Mouse (Mus musculus) small intestine, adult 2 months (tissue): ENCODE measurements around the gene Mex3a. TPM values are rescaled to one million over a fixed set of nuclear protein-coding genes. Genes with fewer than 3 reads are reported as not detected.

ENCODE experiments used
- H3K27ac ChIP-seq: fragments of 200-500 bp; 2 replicates; pipeline ENCODE4 v1.5.1; 2012; ENCODE audit warnings: low read depth, low read length, control low read depth, inconsistent platforms; ENCODE audit not compliant: insufficient read depth
- H3K27me3 ChIP-seq: fragments of 200-500 bp; 2 replicates; pipeline ENCODE4 v1.6.1; 2012; ENCODE audit warnings: mild to moderate bottlenecking, moderate library complexity, low read length, inconsistent platforms; ENCODE audit not compliant: control insufficient read depth, insufficient read depth
- H3K36me3 ChIP-seq: fragments of 200-500 bp; 2 replicates; pipeline ENCODE4 v1.6.1; 2012; ENCODE audit warnings: mild to moderate bottlenecking, low read length, control low read depth, inconsistent platforms; ENCODE audit not compliant: control insufficient read depth, insufficient read depth
- H3K4me1 ChIP-seq: fragments of 200-500 bp; 2 replicates; pipeline ENCODE4 v1.6.1; 2012; ENCODE audit warnings: low read length, inconsistent platforms, mixed read lengths; ENCODE audit not compliant: control insufficient read depth, insufficient read depth, insufficient read length
- H3K4me3 ChIP-seq: fragments of 200-500 bp; 2 replicates; pipeline ENCODE4 v1.5.1; 2012; ENCODE audit warnings: low read depth, mild to moderate bottlenecking, control low read depth, inconsistent platforms, low read length, moderate library complexity
- CTCF ChIP-seq: fragments of 200-500 bp; IDR thresholded peaks from 2 replicates; pipeline ENCODE4 v1.5.1; 2012; ENCODE audit warnings: low read depth, mild to moderate bottlenecking, control low read depth, inconsistent platforms, low read length, moderate library complexity, mixed read lengths; ENCODE audit not compliant: insufficient replicate concordance, insufficient read length; ENCODE audit errors: extremely low read depth
- POLR2A ChIP-seq: fragments of 200-500 bp; IDR thresholded peaks from 2 replicates; pipeline ENCODE4 v1.6.1; 2012; ENCODE audit warnings: low read depth, mild to moderate bottlenecking, control low read depth, inconsistent platforms, low read length, moderate library complexity
- WGBS: fragments of 180-500 bp; shearing (Covaris S2); methylation state at CpG from one replicate; pipeline ENCODE4 v1.1.7; 2018; 5-methylcytosine and 5-hydroxymethylcytosine counted together
- polyA plus RNA-seq: library from polyadenylated mRNA; depleted of rRNA; stranded (reverse); fragments of >200 nt; gene quantifications from 2 replicates; pipeline ENCODE4 v1.2.3, GENCODE M21; 2012

The Mex3a gene
- polyA plus RNA-seq, 1 experiment: 0.60 TPM

DNA sequence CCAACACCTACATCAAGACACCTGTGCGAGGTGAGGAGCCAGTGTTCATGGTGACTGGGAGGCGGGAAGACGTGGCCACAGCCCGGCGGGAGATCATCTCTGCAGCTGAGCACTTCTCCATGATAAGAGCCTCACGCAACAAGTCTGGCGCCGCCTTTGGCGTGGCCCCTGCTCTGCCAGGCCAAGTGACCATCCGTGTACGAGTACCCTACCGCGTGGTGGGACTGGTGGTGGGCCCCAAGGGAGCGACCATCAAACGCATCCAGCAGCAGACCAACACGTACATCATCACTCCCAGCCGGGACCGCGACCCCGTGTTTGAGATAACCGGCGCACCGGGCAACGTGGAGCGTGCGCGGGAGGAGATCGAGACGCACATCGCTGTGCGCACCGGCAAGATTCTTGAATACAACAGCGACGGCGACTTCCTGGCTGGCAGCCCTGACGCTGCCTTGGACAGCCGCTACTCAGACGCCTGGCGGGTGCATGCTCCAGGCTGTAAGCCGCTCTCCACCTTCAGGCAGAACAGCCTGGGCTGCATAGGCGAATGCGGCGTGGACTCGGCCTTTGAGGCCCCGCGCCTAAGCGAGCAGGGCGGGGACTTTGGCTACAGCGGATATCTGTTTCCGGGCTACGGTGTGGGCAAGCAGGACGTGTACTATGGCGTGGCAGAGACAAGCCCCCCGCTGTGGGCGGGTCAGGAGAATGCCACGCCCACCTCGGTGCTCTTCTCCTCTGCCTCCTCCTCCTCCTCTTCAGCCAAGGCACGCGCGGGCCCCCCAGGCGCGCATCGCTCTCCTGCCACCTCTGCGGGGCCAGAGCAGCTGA is 4.1 kb downstream of the Mex3a start:
- TF ChIP-seq POLR2A (peak; percentile 63), CTCF (no peak)
- Histone ChIP-seq H3K4me3 (peak overlapping the region; percentile 59), H3K27ac (no peak overlapping the region), H3K4me1 (peaks cover 14% of the 10 kb centered on the region), H3K27me3 (0 out of 2 replicates have a peak, but pooled peaks cover 6% of the 10 kb centered on the region), H3K36me3 (no peaks in the 10 kb centered on the region; the same call in 1 of the 2 replicates)
- WGBS: 33% methylated on average over 64 of the region's 64 CpGs

GRCm38 (mm10) chr3:88537146-88537545 is 5.0 kb downstream of the Mex3a start:
- Histone ChIP-seq H3K4me1 (peaks cover 14% of the 10 kb centered on the region), H3K4me3 (peak overlapping the region; percentile 59), H3K36me3 (peaks cover 6% of the 10 kb centered on the region), H3K27ac (no peak overlapping the region), H3K27me3 (0 out of 2 replicates have a peak, but pooled peaks cover 5% of the 10 kb centered on the region)
- TF ChIP-seq CTCF (no peak), POLR2A (no peak)
- 84% methylated on average over 6 of the region's 6 CpGs for WGBS

DNA sequence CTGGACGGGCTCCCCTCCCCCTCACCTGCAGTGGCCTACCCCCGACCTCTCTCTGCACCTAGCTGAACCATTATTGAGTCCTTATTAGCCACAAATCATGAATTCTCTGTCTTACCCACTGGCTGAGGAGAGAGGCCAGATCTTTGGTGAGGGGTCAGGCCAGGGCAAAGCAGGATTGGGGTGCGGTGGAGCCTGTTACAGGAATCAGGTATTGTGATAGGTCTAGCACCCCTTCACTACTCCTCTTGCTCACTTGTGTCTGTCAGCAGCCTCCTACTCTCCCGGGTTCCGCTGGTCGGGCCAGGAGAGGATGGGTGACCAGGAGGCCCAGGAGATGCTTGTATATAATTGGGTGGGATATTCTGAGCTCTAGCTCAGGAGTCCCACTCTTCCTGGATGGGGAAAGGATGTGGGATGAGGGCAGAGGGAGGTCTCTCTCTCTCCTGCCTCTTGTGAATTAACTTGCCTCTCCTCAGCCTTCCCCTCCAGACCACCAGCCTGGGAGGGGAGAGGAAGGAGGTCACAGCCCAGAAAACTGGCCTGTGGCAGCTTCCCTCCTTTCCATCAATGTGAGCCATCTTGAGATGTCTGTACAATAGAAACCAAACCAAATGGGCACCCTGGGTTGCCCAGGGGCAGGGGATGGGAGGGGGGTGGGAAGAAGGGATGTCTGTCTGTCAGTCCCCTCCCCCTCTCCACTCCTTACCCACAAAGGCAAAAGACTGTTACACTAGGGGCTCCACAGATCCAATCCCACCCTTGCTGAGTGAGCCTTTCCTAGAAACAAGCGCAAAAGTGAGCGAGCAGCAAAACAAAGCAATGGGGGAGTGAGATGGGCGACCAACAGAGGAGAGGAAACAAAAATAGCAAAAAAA is 6.3 kb downstream of the Mex3a start:
- Histone ChIP-seq H3K4me1 (peaks cover 12% of the 10 kb centered on the region), H3K4me3 (no peak overlapping the region), H3K27me3 (no peaks in the 10 kb centered on the region), H3K27ac (no peak overlapping the region), H3K36me3 (peaks cover 13% of the 10 kb centered on the region)
- no peak for TF ChIP-seq POLR2A
- no peak for TF ChIP-seq CTCF
- 87% methylated on average over 9 of the region's 9 CpGs for WGBS

GRCm38 (mm10) chr3:88539397-88539796 is 7.2 kb downstream of the Mex3a start:
- no peak overlapping the region for H3K4me3 ChIP-seq
- H3K36me3 ChIP-seq: peaks cover 13% of the 10 kb centered on the region
- H3K27me3 ChIP-seq: no peaks in the 10 kb centered on the region
- H3K27ac ChIP-seq: no peak overlapping the region
- TF ChIP-seq CTCF (no peak), POLR2A (no peak)
- 62% methylated on average over 3 of the region's 3 CpGs for WGBS
- H3K4me1 ChIP-seq: peaks cover 12% of the 10 kb centered on the region

DNA sequence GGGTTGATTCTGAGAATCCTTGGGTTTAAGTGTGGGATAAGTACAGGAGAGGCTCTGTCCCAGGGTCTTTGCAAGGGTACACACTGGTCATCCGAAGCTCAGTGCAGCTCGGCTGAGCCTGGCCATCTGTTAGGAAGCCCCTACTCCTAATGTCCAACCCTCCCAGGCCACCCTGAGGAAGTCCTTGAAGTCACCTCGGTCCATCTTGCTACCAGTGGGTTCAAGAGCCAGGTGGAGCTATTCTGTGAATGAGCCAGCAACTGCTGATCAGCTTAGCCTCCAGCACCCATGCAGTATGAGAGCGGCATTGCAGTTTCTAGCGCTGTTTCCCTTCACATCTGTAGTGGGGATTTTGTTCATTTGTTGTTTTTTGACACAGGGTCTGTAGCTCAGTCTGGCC is 7.9 kb downstream of the Mex3a start:
- Histone ChIP-seq H3K4me1 (peaks cover 14% of the 10 kb centered on the region), H3K36me3 (peaks cover 13% of the 10 kb centered on the region), H3K27me3 (no peaks in the 10 kb centered on the region), H3K27ac (no peak overlapping the region), H3K4me3 (no peak overlapping the region)
- 76% methylated on average over 5 of the region's 5 CpGs for WGBS
- no peak for TF ChIP-seq POLR2A

- WGBS: 83% methylated on average over 7 of the region's 7 CpGs
- H3K27me3 ChIP-seq: no peaks in the 10 kb centered on the region
- H3K4me3 ChIP-seq: no peak overlapping the region
- TF ChIP-seq POLR2A (no peak), CTCF (no peak)
- peaks cover 12% of the 10 kb centered on the region for H3K4me1 ChIP-seq
- no peak overlapping the region for H3K27ac ChIP-seq
- peaks cover 13% of the 10 kb centered on the region for H3K36me3 ChIP-seq
Observed at GRCm38 (mm10) chr3:88541622-88542401, 9.6 kb downstream of the Mex3a start.

DNA sequence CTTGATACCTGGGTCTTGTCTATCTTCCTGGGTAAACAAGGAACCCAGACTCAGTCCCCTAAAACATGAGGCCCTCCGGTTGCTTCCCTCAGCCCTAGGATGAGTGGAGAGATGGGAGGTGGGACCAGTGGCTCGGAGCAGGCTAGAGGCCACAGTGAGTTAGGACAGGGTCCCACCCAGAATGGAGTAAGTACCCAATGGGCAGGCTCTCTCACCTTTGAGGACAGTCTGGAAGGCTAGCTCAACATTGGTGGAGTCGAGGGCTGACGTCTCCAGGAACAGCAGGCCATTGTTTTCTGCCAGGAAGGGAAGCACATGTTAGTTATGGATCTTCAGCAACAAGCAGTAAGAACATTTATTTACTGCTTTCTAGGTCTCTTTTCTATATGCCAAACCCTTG is 10.3 kb downstream of the Mex3a start:
- H3K4me1 ChIP-seq: peaks cover 14% of the 10 kb centered on the region
- 67% methylated on average over 4 of the region's 4 CpGs for WGBS
- no peak for TF ChIP-seq CTCF
- no peak for TF ChIP-seq POLR2A

More for the DNA sequence above, 10.3 kb downstream of the Mex3a start:
- no peaks in the 10 kb centered on the region for H3K27me3 ChIP-seq
- H3K27ac ChIP-seq: no peak overlapping the region
- no peak overlapping the region for H3K4me3 ChIP-seq
- peaks cover 13% of the 10 kb centered on the region for H3K36me3 ChIP-seq
